Mouse (Mus musculus) monocyte, adult 2 months (primary cell): ENCODE results near the gene Hapln4.
"Not testable (repeated sequence)": the region's sequence is repeated elsewhere in the genome, so short reads cannot be mapped to it uniquely, and the experiment has no call there.

Source experiments
- DNase-seq, 2 experiments: peaks; one replicate each; pipeline ENCODE4 v3.0.0; 2022; ENCODE audit warnings: low spot score in 2 of 2, low read depth in 1 of 2

The Hapln4 gene

GRCm38 (mm10) chr8:70083285-70083684, at the start of gene Hapln4:
TSS of gene Hapln4 (plus strand) at chr8:70083457.
- no peak for DNase-seq

DNA sequence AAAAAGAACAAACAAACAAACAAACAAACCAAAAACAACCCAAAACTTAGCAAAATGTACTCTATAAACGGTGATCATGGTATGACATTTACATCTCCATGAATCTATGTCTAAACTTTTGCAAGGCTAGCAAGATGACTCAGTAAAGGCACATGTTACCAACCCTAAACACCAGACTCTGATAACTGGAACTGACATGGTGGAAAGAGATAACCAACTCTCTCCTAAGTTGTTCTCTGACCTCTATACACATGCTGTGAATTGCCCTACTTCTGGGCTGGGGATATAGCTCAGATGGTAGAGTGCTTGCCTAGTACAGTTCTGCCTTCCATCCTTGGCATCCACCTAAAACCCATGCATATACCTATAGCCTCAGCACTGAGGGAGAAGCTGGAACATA, 45.3 kb upstream of the Hapln4 start:
- DNase-seq: no peak

DNA sequence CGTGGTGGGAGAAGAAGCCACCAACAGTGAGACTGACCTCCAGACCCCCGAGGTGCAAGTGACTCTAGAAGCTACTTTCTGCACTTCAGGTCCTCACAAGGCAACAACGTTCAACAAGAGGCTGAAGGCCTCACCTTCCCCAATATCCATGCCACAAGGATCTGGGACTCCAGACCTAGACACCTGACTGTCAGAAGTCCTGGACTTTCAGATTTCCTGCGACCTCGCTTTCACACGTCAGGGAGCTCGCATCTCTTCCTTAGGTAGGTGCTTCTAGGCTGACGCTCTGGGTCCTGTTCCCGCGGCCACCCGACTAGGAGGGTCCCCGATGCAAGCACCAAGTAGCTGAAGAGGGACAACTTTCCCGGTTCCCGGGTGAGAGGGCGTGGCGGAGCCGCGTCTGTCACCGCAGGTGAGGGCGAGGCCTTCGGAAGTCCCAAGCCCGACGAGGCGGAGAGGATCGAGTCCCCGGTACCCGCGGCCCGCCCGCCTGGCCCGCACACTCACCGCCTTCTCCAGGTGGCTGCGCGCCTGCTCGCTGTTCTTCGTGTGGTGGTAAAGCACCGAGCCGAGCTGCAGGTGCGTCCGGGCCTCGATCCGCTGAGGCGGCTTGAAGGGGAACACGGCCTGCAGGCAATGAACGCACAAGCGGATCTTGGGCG, 41.2 kb upstream of the Hapln4 start:
- DNase-seq: peak in 1 of 2 experiments; percentile 6

GRCm38 (mm10) chr8:70042583-70043455, 40.4 kb upstream of the Hapln4 start, which contains the start of the genes Mau2 and Sugp1:
TSS of gene Mau2 (minus strand) at chr8:70042734.
TSS of gene Sugp1 (plus strand) at chr8:70042813.
- DNase-seq: peak; percentile 87 to 96

DNA sequence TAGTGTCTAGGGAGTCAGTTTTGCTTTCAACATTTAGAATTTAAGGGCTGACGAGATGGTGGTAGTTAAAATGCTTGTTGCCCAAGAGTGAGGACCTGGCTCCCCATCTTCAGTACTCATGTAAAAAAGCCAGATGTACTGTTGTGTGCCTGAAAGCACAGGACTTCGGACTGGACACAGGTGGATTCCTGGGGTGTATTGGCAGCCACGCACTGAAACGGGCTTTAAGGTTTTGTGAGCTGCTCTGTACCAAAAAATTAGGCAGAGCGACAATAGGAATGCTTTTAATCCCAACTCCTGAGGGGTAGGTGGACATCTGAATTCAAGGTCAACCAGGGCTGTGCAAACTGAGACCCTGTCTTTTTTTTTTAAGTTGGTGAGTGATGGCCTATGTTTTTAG, 39.3 kb upstream of the Hapln4 start:
- no peak for DNase-seq

DNA sequence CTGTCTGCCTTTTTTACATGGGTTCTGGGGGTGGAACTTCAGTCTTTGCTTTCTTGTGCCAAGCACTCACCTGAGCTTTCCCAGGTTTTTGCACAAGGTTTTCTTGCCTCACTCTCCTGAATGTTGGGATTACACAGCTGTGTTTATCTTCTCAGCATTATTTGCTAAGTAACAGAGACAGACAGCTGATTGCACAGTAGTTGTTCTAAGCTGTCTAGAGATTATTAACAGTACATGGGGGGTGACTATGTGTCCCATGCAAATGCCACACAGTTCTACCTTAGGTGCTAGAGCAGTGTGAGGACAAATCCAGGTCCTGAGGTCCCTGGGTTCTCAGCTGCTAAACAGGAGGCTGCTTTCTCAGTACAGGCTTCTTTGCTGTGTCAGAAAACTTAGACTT, 33.6 kb upstream of the Hapln4 start:
- DNase-seq: no peak

DNA sequence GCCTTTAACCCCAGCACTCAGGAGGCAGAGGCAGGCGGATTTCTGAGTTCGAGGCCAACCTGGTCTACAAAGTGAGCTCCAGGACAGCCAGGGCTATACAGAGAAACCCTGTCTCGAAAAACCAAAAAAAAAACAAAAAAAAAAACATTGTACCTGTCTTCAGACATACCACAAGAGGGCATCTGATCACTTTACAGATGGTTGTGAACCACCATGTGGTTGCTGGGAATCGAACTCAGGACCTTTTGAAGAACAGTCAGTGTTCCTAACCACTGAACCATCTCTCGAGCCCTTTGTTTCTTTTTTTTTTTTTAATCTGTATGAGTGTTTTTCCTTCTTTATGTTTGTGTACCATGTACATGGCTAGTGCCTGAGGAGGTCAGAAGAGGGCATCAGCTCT, 32.8 kb upstream of the Hapln4 start:
- DNase-seq: not testable (repeated sequence)

DNA sequence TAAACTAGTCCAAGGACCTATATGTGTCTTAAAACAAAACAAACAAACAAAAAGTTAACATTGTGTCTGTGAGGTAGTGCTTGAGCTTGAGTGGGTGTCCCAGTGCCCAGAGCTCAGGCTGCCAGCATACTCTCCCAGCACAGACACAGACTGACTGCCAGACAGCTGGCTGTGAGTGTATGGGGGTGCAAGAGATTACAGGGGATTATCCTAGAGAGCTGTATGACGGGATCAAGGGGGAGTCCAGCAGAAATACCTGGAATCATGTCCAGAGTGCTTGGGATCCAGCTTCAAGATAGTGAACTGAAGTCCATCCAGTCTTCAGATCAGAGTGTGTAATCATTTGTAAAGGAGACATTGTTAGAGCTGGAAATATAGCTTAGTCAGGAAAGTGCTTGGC, 25.5 kb upstream of the Hapln4 start:
- DNase-seq: no peak

GRCm38 (mm10) chr8:70071836-70072440, 11.3 kb upstream of the Hapln4 start:
- DNase-seq: no peak

GRCm38 (mm10) chr8:70072441-70073069, 10.7 kb upstream of the Hapln4 start, which contains the start of gene Tm6sf2:
TSS of gene Tm6sf2 (plus strand) at chr8:70072924.
- no peak for DNase-seq

DNA sequence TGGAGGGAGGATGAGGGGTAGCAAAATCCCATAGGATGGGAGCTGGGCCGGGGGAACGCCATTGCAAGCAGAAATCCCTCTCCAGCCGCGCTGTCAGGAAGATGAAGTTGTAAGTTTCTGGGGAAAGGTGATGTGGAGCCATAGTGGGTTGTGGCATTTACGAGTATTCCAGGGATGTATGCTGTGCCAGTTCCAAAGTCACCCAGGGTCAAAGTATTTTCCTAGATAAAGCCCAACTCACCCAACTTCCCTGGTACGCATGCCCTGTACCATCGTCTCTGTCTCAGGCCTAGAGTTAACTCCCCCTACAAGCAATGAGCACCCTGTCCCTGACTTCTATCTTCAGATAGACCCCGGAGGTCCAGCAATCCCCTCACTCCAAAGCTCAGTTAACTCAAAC, 10.1 kb upstream of the Hapln4 start:
- no peak for DNase-seq

DNA sequence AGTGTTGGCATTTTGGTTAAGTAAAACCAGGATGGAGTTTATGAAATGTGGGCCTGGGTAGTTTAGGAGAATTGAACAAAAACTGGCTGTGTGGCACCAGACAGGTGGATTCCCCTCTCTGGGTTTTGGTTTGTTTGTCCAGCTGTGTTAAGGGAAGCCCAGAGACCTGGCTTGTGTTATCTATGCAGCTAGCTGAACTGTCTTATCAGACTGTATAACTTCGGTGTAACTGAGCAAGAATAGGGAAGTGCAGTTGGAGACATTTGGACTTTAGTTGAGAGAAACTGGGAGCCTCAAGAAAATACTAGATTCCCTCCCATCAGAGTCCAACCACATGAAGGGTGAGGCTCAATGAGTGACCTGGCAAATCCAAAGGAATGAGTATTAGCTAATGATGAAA, 9.6 kb upstream of the Hapln4 start:
- no peak for DNase-seq

GRCm38 (mm10) chr8:70081976-70082375, 1.3 kb upstream of the Hapln4 start:
- no peak for DNase-seq

GRCm38 (mm10) chr8:70084191-70085065, 1.2 kb downstream of the Hapln4 start:
- no peak for DNase-seq

GRCm38 (mm10) chr8:70086151-70086550, 2.9 kb downstream of the Hapln4 start:
- DNase-seq: no peak

GRCm38 (mm10) chr8:70087237-70087636, 4.0 kb downstream of the Hapln4 start:
- DNase-seq: no peak

GRCm38 (mm10) chr8:70087836-70088650, 4.8 kb downstream of the Hapln4 start:
- DNase-seq: no peak

GRCm38 (mm10) chr8:70089296-70089960, 6.2 kb downstream of the Hapln4 start:
- DNase-seq: no peak

- DNase-seq: no peak
Measured at GRCm38 (mm10) chr8:70092786-70093185, 9.5 kb downstream of the Hapln4 start.
